Mouse (Mus musculus) heart, adult 2 months (tissue): ENCODE data around the gene Gm38392. TPM values are rescaled to one million over a fixed set of nuclear protein-coding genes. Genes with fewer than 3 reads are reported as not detected.

Experiments
- DNase-seq, 2 experiments: peaks; one replicate each; pipeline ENCODE4 v3.0.0; 2021
- H3K27ac ChIP-seq: fragments of 200-600 bp; 2 replicates; pipeline ENCODE4 v1.8.1; 2022
- H3K27me3 ChIP-seq: fragments of 200-500 bp; 2 replicates; pipeline ENCODE4 v1.6.1; 2012; ENCODE audit warnings: mild to moderate bottlenecking, low read length, inconsistent platforms, mixed read lengths; ENCODE audit not compliant: control insufficient read depth, insufficient read depth
- H3K36me3 ChIP-seq: fragments of 200-500 bp; 2 replicates; pipeline ENCODE4 v1.6.1; 2012; ENCODE audit warnings: low read length, inconsistent platforms; ENCODE audit not compliant: control insufficient read depth, insufficient read depth
- H3K4me1 ChIP-seq: fragments of 200-500 bp; 2 replicates; pipeline ENCODE4 v1.6.1; 2011; ENCODE audit warnings: low read length; ENCODE audit not compliant: control insufficient read depth, insufficient read depth
- H3K4me3 ChIP-seq: fragments of 200-600 bp; 2 replicates; pipeline ENCODE4 v1.8.1; 2022
- H3K79me2 ChIP-seq: fragments of 200-500 bp; replicated peaks from 2 replicates; pipeline ENCODE4 v1.6.1; 2012; ENCODE audit warnings: mild to moderate bottlenecking, inconsistent platforms, low read length, moderate library complexity, mixed read lengths; ENCODE audit not compliant: control insufficient read depth, insufficient read depth
- H3K9ac ChIP-seq: fragments of 200-500 bp; 2 replicates; pipeline ENCODE4 v1.6.1; 2012; ENCODE audit warnings: low read depth, mild to moderate bottlenecking, control low read depth, inconsistent platforms, low read length, mixed read lengths
- CTCF ChIP-seq: fragments of 200-600 bp; IDR thresholded peaks from 2 replicates; pipeline ENCODE4 v1.8.1; 2022; ENCODE audit warnings: antibody characterized with exemption, mild to moderate bottlenecking, moderate library complexity
- EP300 ChIP-seq: fragments of 200-500 bp; IDR thresholded peaks from 2 replicates; pipeline ENCODE4 v1.6.1; 2011; ENCODE audit warnings: low read depth, low read length, control low read depth; ENCODE audit not compliant: insufficient read depth
- POLR2A ChIP-seq: fragments of 200-500 bp; IDR thresholded peaks from 2 replicates; pipeline ENCODE4 v1.6.1; 2011; ENCODE audit warnings: mild to moderate bottlenecking, low read depth, low read length, control low read depth; ENCODE audit not compliant: insufficient read depth
- WGBS: fragments of 180-500 bp; shearing (Covaris S2); methylation state at CpG from one replicate; pipeline ENCODE4 v1.1.7; 2018; 5-methylcytosine and 5-hydroxymethylcytosine counted together
- intact Hi-C: fragments of 180-260 bp; cut with DNase I; formaldehyde crosslinking; loops from one replicate; pipeline ENCODE4 v1.15.1; 2025
- polyA plus RNA-seq: library from polyadenylated mRNA; depleted of rRNA; stranded (reverse); fragments of >200 nt; gene quantifications from 2 replicates; pipeline ENCODE4 v1.2.3, GENCODE M21; 2012
- total RNA-seq, 2 experiments: library from RNA; stranded (reverse); gene quantifications; 2 replicates each; pipeline ENCODE4 v1.2.3; 2021

Gm38392 gene
- total and polyA plus RNA-seq, 3 experiments, result 0.26 to 0.27 TPM; not detected in 1

GRCm38 (mm10) chr3:88221519-88222390 is 65.3 kb downstream of the Gm38392 start:
- intact Hi-C loops, result no loop called here

GRCm38 (mm10) chr3:88220842-88221241 is 66.2 kb downstream of the Gm38392 start:
- peak; percentile 41 for TF ChIP-seq CTCF
- TF ChIP-seq POLR2A, result no peak
- no peak for TF ChIP-seq EP300
- Histone ChIP-seq H3K36me3 (no peaks in the 10 kb centered on the region), H3K79me2 (no peaks in the 10 kb centered on the region), H3K4me3 (no peak overlapping the region), H3K27me3 (peaks cover 7% of the 10 kb centered on the region; the same call in 1 of the 2 replicates), H3K9ac (no peak overlapping the region), H3K4me1 (no peaks in the 10 kb centered on the region), H3K27ac (no peak overlapping the region)
- intact Hi-C loops, result no loop called here
- peak; percentile 44 to 61 for DNase-seq
- 0% methylated on average over 6 of the region's 6 CpGs for WGBS

More at GRCm38 (mm10) chr3:88221519-88222390, 65.3 kb downstream of the Gm38392 start:
- WGBS, result 54% methylated on average over 12 of the region's 12 CpGs
- Histone ChIP-seq H3K27me3 (peaks cover 4% of the 10 kb centered on the region; the same call in 1 of the 2 replicates), H3K79me2 (no peaks in the 10 kb centered on the region), H3K36me3 (no peaks in the 10 kb centered on the region), H3K9ac (no peak overlapping the region), H3K4me1 (no peaks in the 10 kb centered on the region), H3K4me3 (no peak overlapping the region), H3K27ac (no peak overlapping the region)
- no peak for DNase-seq
- TF ChIP-seq CTCF (no peak), EP300 (no peak), POLR2A (no peak)

- Histone ChIP-seq H3K36me3 (no peaks in the 10 kb centered on the region), H3K9ac (no peak overlapping the region), H3K27me3 (peaks cover 14% of the 10 kb centered on the region), H3K27ac (no peak overlapping the region), H3K79me2 (no peaks in the 10 kb centered on the region), H3K4me3 (no peak overlapping the region), H3K4me1 (no peaks in the 10 kb centered on the region; the same call in 1 of the 2 replicates)
- DNase-seq, result no peak
- WGBS, result 25% methylated on average over 9 of the region's 9 CpGs
- TF ChIP-seq CTCF (no peak), EP300 (no peak), POLR2A (no peak)
- intact Hi-C loops, result no loop called here
Measured at GRCm38 (mm10) chr3:88219940-88220339, 67.1 kb downstream of the Gm38392 start.

GRCm38 (mm10) chr3:88217679-88218078 is 69.3 kb downstream of the Gm38392 start:
- no peak overlapping the region for H3K27ac ChIP-seq
- H3K36me3 ChIP-seq, result no peaks in the 10 kb centered on the region
- TF ChIP-seq CTCF, result no peak
- TF ChIP-seq POLR2A, result no peak
- no peak for TF ChIP-seq EP300
- H3K4me3 ChIP-seq, result no peak overlapping the region
- WGBS, result 78% methylated on average over 1 of the region's 2 CpGs
- no peaks in the 10 kb centered on the region for H3K79me2 ChIP-seq
- no peak for DNase-seq
- intact Hi-C loops, result no loop called here
- no peak overlapping the region for H3K9ac ChIP-seq
- H3K4me1 ChIP-seq, result no peaks in the 10 kb centered on the region; the same call in 1 of the 2 replicates
- peaks cover 24% of the 10 kb centered on the region for H3K27me3 ChIP-seq

- H3K9ac ChIP-seq, result no peak overlapping the region
- H3K27me3 ChIP-seq, result peaks cover 24% of the 10 kb centered on the region
- no peak overlapping the region for H3K4me3 ChIP-seq
- intact Hi-C loops, result no loop called here
- no peaks in the 10 kb centered on the region; the same call in 1 of the 2 replicates for H3K4me1 ChIP-seq
- WGBS, result 25% methylated on average over 7 of the region's 7 CpGs
- no peak for DNase-seq
- no peak overlapping the region for H3K27ac ChIP-seq
- TF ChIP-seq CTCF (no peak), POLR2A (no peak), EP300 (no peak)
- H3K79me2 ChIP-seq, result no peaks in the 10 kb centered on the region
- H3K36me3 ChIP-seq, result no peaks in the 10 kb centered on the region
Measured at GRCm38 (mm10) chr3:88216534-88217326, 70.3 kb downstream of the Gm38392 start.
